Mouse (Mus musculus) ES-E14 (cell line): Measurements from ENCODE around the gene Pak1. TPM values are rescaled to one million over a fixed set of nuclear protein-coding genes. Genes with fewer than 3 reads are reported as not detected.
"Not testable (repeated sequence)": the region's sequence is repeated elsewhere in the genome, so short reads cannot be mapped to it uniquely, and the experiment has no call there.

Source experiments
- DNase-seq: peaks from one replicate; pipeline ENCODE4 v3.0.0-alpha.2; 2013; ENCODE audit warnings: low read depth, low spot score
- H3K27ac ChIP-seq: 2 replicates; pipeline ENCODE4 v1.5.1; 2012; ENCODE audit warnings: low read depth, mild to moderate bottlenecking, low read length, moderate library complexity, mixed read lengths; ENCODE audit not compliant: poor library complexity, insufficient read depth, severe bottlenecking
- H3K36me3 ChIP-seq: 2 replicates; pipeline ENCODE4 v1.6.1; 2012; ENCODE audit warnings: mild to moderate bottlenecking, low read length, moderate library complexity, mixed read lengths; ENCODE audit not compliant: control insufficient read depth, poor library complexity, insufficient read depth, severe bottlenecking
- H3K4me1 ChIP-seq, 2 experiments: fragments of 150-350 bp in 1 of 2; sonication (generic) in 1 of 2; 2 replicates each; pipeline ENCODE4 v1.6.1; 2012; ENCODE audit warnings: low read length in 2 of 2, mild to moderate bottlenecking in 1 of 2, mixed read lengths in 1 of 2; ENCODE audit not compliant: control insufficient read depth in 2 of 2, insufficient read depth in 2 of 2, poor library complexity in 1 of 2
- H3K4me3 ChIP-seq, 2 experiments: fragments of 150-350 bp in 1 of 2; sonication (generic) in 1 of 2; 2 replicates each; pipeline ENCODE4 v1.5.1; 2012; ENCODE audit warnings: low read length in 2 of 2, low read depth in 1 of 2, mild to moderate bottlenecking in 1 of 2, mixed read lengths in 1 of 2; ENCODE audit not compliant: insufficient read depth in 1 of 2, poor library complexity in 1 of 2, severe bottlenecking in 1 of 2
- H3K9ac ChIP-seq: 2 replicates; pipeline ENCODE4 v1.6.1; 2012; ENCODE audit warnings: low read depth, mild to moderate bottlenecking, low read length, mixed read lengths; ENCODE audit not compliant: poor library complexity, insufficient read depth, severe bottlenecking
- H3K9me3 ChIP-seq: fragments of 150-350 bp; sonication (generic); 2 replicates; pipeline ENCODE4 v1.6.1; 2012; ENCODE audit warnings: low read depth, mild to moderate bottlenecking, low read length; ENCODE audit not compliant: control insufficient read depth, insufficient read depth
- CHD2 ChIP-seq: IDR thresholded peaks from 2 replicates; pipeline ENCODE4 v1.6.1; 2014; ENCODE audit warnings: mild to moderate bottlenecking, low read depth, low read length, inconsistent platforms
- HCFC1 ChIP-seq: IDR thresholded peaks from 2 replicates; pipeline ENCODE4 v1.6.1; 2012; ENCODE audit warnings: low read length, inconsistent platforms, borderline replicate concordance; ENCODE audit not compliant: insufficient read depth
- MAFK ChIP-seq: IDR thresholded peaks from 2 replicates; pipeline ENCODE4 v1.6.1; 2014; ENCODE audit warnings: mild to moderate bottlenecking, low read depth, low read length, inconsistent platforms; ENCODE audit not compliant: insufficient read depth
- ZC3H11A ChIP-seq: IDR thresholded peaks from 2 replicates; pipeline ENCODE4 v1.6.1; 2012; ENCODE audit warnings: low read depth, mild to moderate bottlenecking, inconsistent platforms, low read length, borderline replicate concordance
- ZNF384 ChIP-seq: IDR thresholded peaks from 2 replicates; pipeline ENCODE4 v1.6.1; 2012; ENCODE audit warnings: low read depth, low read length, inconsistent platforms
- in situ Hi-C, 2 experiments: fragments of 600-800 bp; cut with MboI; formaldehyde crosslinking; loops; one replicate each; pipeline ENCODE4 v1.15.1; 2025; ENCODE audit warnings: low sequenced_read_pairs in 2 of 2, inconsistent platforms in 1 of 2; ENCODE audit not compliant: unreplicated experiment in 2 of 2
- total RNA-seq: library from RNA; depleted of rRNA; stranded (reverse); fragments of 300-350 nt; gene quantifications from 2 replicates; pipeline ENCODE4 v1.2.3, GENCODE M21; 2012

Pak1 gene
- total RNA-seq, 1 experiment = 19.1 TPM

- in situ Hi-C loops = no loop called here
- Histone ChIP-seq H3K9me3 (no peaks in the 10 kb centered on the region), H3K36me3 (no peaks in the 10 kb centered on the region), H3K4me3 (peak overlapping the region in 1 of 2 experiments; percentile 24; a peak in 1 of 4 replicates), H3K9ac (no peak overlapping the region), H3K4me1 (no peaks in the 10 kb centered on the region; a peak in 1 of 4 replicates), H3K27ac (no peak overlapping the region)
- TF ChIP-seq ZC3H11A (no peak), ZNF384 (no peak), MAFK (no peak), CHD2 (no peak), HCFC1 (no peak)
- DNase-seq = no peak
These were observed 54.0 kb downstream of the Pak1 start for GRCm38 (mm10) chr7:97842332-97842731.

- H3K4me1 ChIP-seq = no peaks in the 10 kb centered on the region; a peak in 1 of 4 replicates
- TF ChIP-seq MAFK (no peak), CHD2 (no peak), HCFC1 (no peak), ZNF384 (no peak), ZC3H11A (no peak)
- H3K9ac ChIP-seq = peak overlapping the region; percentile 51
- no peaks in the 10 kb centered on the region for H3K9me3 ChIP-seq
- in situ Hi-C loops = no loop called here
- H3K4me3 ChIP-seq = peak overlapping the region; percentile 37 to 73
- no peak overlapping the region for H3K27ac ChIP-seq
- H3K36me3 ChIP-seq = no peaks in the 10 kb centered on the region
- DNase-seq = peak; percentile 86
These were observed 54.6 kb downstream of the Pak1 start for GRCm38 (mm10) chr7:97842806-97843570.

GRCm38 (mm10) chr7:97844419-97844818, 56.1 kb downstream of the Pak1 start:
- Histone ChIP-seq H3K4me1 (no peaks in the 10 kb centered on the region; a peak in 1 of 4 replicates), H3K27ac (no peak overlapping the region), H3K9ac (no peak overlapping the region), H3K4me3 (no peak overlapping the region), H3K9me3 (no peaks in the 10 kb centered on the region), H3K36me3 (no peaks in the 10 kb centered on the region)
- DNase-seq = no peak
- TF ChIP-seq MAFK (no peak), CHD2 (no peak), ZNF384 (no peak), ZC3H11A (no peak), HCFC1 (no peak)
- in situ Hi-C loops = no loop called here

- Histone ChIP-seq H3K27ac (no peak overlapping the region), H3K9ac (no peak overlapping the region), H3K4me3 (no peak overlapping the region), H3K4me1 (no peaks in the 10 kb centered on the region; a peak in 1 of 4 replicates), H3K36me3 (no peaks in the 10 kb centered on the region), H3K9me3 (no peaks in the 10 kb centered on the region)
- DNase-seq = no peak
- in situ Hi-C loops = no loop called here
- TF ChIP-seq ZNF384 = no peak
- TF ChIP-seq CHD2 = no peak
- TF ChIP-seq ZC3H11A = no peak
- TF ChIP-seq MAFK = no peak
- TF ChIP-seq HCFC1 = no peak
These were observed 57.2 kb downstream of the Pak1 start for GRCm38 (mm10) chr7:97845546-97845945.

GRCm38 (mm10) chr7:97846539-97846938, 58.2 kb downstream of the Pak1 start:
- in situ Hi-C loops = no loop called here
- Histone ChIP-seq H3K4me1 (no peaks in the 10 kb centered on the region; a peak in 1 of 4 replicates), H3K36me3 (no peaks in the 10 kb centered on the region), H3K9me3 (no peaks in the 10 kb centered on the region), H3K4me3 (no peak overlapping the region), H3K27ac (no peak overlapping the region), H3K9ac (no peak overlapping the region)
- TF ChIP-seq ZC3H11A = no peak
- TF ChIP-seq MAFK = no peak
- TF ChIP-seq ZNF384 = no peak
- TF ChIP-seq HCFC1 = no peak
- DNase-seq = no peak

- H3K4me3 ChIP-seq, H3K9ac ChIP-seq, H3K9me3 ChIP-seq, in situ Hi-C loops, H3K36me3 ChIP-seq, H3K4me1 ChIP-seq, H3K27ac ChIP-seq, DNase-seq: not testable (repeated sequence)
These were observed 61.2 kb downstream of the Pak1 start for GRCm38 (mm10) chr7:97849557-97849956.
